Mouse (Mus musculus) ES-Bruce4 (cell line): ENCODE results near the gene Rrad.

ENCODE experiments used
- CTCF ChIP-seq: IDR thresholded peaks from one replicate; pipeline ENCODE4 v1.8.1; 2011; ENCODE audit warnings: low read depth, low read length
- EP300 ChIP-seq: IDR thresholded peaks from 2 replicates; pipeline ENCODE4 v1.6.1; 2011; ENCODE audit warnings: low read depth, low read length; ENCODE audit not compliant: insufficient read depth
- POLR2A ChIP-seq: IDR thresholded peaks from one replicate; pipeline ENCODE4 v1.8.1; 2011; ENCODE audit warnings: low read length; ENCODE audit not compliant: insufficient read depth

GRCm38 (mm10) chr8:104591133-104591834 is 39.8 kb downstream of the Rrad start, which contains the start of gene Pdp2:
- TF ChIP-seq CTCF (no peak), EP300 (peak; percentile 51; the same call in 1 of the 2 replicates), POLR2A (no peak)
